Mouse (Mus musculus) layer of hippocampus, postnatal 36 days (tissue): ENCODE measurements around the gene Tas1r1. TPM values are rescaled to one million over a fixed set of nuclear protein-coding genes. Genes with fewer than 3 reads are reported as not detected.
"Not testable (repeated sequence)": the region's sequence is repeated elsewhere in the genome, so short reads cannot be mapped to it uniquely, and the experiment has no call there.

Experiments used
- DNase-seq, 2 experiments: peaks; one replicate each; pipeline ENCODE4 v3.0.0; 2022
- total RNA-seq, 2 experiments: library from RNA; stranded (reverse); gene quantifications; 2 replicates each; pipeline ENCODE4 v1.2.3; 2021

Tas1r1 gene
- total RNA-seq, 2 experiments from 2014 or later, result 0.33 to 0.62 TPM

DNA sequence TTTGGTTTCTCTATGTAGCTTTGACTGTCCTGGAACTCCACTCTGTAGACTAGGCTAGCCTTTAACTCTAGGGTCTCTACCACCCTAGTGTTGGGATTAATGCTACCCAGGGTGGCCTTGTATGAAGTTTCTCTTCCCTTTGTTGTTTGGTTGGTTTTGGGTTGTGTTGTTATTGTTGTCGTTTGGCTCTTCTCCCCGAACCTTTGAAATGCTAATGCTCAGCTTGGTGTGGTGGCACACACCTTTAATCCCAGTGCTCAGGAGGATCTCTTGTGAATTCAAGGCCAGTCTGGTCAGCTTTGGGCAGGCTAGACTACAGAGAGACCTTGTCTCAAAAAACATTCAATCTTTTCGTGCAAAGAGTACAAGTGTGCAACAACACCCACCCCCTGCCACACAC, 4.8 kb upstream of the Tas1r1 start:
- DNase-seq, result no peak

DNA sequence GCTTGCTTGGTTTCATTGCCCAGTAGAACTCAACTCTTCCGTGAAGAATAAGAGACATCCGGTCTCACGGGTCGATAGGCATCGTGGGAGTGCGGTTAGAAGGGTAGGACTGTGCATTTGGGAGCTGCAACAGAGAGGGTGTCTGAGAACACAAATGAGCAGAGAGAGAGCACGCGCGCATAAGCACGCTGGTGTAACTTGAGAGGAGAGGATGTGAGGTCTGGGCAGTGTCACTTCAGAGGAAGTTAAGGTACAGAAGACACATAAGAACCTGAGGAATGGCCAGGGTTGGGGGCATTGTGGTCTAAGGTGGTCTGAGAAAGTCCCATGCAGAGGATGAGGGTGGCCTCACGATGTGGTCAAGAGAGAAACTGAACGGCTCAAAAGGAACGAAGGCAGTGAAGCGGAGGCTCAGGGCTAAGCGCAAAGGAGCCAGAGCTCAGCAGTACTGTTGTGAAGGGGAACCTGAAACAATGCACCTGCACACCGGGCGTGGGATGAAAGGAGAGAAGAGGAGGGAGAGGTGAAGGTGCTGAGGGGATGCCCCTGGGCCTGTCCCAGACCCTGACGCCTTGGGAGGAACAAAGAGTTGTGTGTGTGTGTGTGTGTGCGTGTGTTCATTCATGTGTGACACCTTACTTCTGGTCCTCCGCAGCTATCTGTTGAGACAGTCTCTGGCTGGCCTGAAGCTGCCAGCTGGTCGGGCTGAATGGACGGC, 3.7 kb upstream of the Tas1r1 start:
- DNase-seq, result no peak

DNA sequence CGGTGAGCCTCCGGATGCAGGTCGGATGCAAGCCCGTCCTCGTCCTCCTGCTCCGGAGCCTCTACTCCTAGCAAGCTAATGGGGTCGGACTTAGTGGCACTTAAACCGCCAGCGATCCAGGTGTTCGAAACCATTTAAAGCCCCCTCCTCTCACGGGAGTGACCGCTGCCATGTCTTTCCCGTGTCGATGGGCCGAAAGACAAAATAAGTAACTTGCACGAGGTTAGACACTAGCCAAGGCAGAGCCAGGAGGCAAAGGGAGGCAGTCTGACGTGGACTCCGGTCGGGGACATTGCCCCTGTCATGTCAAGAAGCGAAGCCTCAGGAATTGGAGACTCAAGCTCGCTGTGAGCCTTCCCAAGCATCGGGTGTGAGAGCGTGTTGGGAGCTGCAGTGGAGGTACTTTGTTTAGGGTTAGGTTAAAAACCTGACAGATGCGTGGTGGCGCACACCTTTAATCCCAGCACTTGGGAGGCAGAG, 1.5 kb upstream of the Tas1r1 start:
- DNase-seq, result no peak

DNA sequence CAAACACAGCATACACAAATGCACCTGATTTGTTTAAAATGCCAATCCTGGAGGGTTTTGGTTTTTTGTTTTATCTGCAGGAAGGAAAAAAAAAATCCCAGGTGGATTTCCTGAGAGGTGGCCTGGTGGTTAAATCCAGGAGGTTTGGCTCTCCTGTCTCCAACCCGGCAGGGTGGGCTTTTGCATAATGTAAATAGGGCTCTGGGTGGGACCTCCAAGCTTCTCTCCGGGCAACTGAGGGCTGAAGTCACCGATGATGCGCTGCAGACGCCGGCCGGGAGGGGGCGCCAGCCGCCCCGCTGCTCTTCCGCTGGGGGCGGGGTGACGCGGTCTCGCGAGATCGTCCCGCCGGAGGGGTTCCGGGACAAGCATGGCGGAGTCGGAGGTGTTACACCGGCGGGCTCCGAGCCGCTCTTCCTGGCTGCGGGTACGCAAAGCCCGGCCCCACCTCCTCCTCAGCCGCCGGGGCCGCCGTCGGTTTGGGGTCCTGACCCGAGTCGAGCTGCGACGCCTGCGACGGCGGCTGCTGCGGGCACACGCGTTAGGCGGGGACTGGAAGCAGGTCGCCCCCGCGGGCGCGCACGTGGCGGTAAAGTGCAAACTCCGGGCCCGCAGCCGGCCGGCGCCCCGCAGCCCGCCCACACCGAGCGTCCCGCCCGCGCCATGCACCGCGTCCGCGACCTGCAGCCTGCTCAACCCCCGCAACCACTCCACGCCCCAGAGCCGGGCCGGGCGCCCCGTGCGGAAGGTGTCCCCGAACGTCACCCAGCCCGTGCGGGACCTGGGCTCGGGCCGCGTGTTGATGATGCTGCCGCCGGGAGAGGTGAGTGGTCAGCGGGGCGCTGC, 840 bp upstream of the Tas1r1 start, which contains the start of gene Nol9:
TSS of gene Nol9 (plus strand) at position 337 of the 846 bp plus-strand sequence.
- DNase-seq, result peak; percentile 92 to 93

DNA sequence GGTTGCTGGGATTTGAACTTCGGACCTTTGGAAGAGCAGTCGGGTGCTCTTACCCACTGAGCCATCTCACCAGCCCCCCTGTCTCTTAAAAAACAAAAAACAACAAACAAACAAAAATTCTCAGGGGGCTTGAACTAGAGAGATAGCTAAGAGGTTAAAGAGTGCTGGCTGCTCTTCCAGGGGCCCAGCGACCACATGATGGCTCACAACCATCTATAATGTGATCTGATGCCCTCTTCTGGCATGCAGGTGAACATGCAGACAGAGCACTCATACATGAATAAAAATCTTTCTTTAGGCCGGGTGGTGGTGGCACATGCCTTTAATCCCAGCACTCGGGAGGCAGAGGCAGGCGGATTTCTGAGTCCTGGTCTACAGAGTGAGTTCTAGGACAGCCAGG, 1.9 kb downstream of the Tas1r1 start:
- DNase-seq, result not testable (repeated sequence)

DNA sequence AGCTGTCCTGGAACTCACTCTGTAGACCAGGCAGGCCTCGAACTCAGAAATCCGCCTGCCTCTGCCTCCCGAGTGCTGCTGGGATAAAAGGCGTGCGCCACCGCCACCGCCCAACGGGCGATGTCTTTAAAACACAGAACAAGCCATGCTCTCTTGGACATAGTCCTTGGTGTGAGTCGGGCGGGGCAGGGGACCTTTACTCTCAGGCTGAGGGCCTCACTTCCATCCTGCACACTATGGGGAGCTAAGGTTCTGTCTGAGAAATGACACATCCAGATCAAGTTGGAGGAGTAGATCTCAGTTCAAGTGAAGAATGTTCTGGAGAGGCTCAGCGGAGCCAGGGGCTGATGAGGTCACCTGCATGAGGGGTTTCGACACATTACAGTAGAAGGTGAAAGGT, 5.4 kb downstream of the Tas1r1 start:
- DNase-seq, result no peak

DNA sequence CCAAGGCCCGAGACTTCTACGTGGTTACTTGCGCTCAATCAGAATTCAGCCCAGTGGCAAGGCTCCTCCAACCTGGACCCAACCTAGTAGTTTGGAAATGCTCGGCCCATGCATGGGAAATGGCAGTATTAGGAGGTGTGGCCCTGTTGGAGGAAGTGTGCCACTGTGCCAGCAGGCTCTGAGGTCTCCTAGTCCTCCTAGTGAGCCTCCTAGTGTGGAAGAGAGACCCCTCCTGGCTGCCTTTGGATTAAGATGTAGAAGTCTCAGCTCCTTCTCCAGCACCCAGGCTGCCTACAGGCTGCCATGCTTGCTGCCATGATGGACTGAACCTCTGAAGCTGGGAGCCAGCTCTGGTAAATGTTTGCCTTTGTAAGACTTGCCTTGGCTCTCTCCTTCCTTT, 8.4 kb downstream of the Tas1r1 start:
- DNase-seq, result no peak

DNA sequence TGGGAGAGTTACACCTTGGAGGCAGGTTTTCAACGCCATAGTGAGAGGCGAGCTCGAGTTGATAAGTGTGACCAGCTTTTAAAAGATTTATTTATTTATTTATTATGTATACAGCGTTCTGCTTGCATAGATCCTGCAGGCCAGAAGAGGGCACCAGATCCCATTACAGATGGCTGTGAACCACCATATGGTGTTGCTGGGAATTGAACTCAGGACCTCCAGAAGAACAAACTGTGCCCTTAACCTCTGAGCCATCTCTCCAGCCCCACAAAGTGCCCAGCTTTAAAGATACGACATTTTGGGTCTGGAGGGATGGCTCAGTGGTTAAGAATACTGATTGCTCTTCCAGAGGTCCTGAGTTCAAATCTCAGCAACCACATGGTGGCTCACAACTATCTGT, 9.3 kb downstream of the Tas1r1 start:
- no peak for DNase-seq

DNA sequence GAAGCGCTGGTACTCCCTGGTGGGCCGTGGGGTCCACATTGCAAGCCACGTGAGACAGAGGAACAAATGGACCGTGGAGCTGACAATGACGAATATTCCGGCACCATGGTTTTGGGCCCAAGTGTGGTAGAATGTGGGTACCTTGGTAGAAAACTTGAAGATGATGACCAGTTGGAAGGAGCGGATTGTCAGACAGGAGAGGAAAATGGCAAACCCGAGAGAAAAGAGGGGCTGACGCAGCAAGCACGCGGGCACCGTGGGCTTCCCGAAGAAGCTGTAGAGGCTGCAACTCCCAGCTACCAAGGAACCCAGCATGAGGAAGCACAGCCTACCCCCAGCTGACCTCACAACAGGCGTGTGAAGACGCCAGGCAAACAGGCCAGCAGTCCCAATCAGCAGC, 9.9 kb downstream of the Tas1r1 start:
- DNase-seq, result no peak

DNA sequence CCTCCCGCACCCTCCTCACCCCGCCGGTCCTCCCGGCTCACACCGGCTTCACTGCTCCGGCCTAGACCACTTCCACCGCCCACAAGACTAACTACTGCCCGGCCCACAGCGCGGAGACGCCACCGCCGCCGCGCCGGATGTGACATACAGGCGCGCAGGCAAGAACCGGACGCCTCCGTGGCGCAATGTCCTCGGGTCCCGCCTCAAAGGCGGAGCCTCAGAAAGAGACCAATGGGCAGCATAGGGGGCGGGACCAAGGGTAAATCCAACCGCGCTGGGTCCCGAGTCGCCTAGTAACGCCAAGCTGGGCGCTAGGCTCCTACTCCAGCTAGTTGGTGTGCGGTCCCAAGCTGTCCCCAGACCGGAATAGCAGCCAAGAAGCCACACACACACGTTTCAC, 10.8 kb downstream of the Tas1r1 start, which contains the start of gene Zbtb48:
TSS of gene Zbtb48 (minus strand) at position 148 of the 400 bp plus-strand sequence.
- DNase-seq, result peak; percentile 95 to 96

DNA sequence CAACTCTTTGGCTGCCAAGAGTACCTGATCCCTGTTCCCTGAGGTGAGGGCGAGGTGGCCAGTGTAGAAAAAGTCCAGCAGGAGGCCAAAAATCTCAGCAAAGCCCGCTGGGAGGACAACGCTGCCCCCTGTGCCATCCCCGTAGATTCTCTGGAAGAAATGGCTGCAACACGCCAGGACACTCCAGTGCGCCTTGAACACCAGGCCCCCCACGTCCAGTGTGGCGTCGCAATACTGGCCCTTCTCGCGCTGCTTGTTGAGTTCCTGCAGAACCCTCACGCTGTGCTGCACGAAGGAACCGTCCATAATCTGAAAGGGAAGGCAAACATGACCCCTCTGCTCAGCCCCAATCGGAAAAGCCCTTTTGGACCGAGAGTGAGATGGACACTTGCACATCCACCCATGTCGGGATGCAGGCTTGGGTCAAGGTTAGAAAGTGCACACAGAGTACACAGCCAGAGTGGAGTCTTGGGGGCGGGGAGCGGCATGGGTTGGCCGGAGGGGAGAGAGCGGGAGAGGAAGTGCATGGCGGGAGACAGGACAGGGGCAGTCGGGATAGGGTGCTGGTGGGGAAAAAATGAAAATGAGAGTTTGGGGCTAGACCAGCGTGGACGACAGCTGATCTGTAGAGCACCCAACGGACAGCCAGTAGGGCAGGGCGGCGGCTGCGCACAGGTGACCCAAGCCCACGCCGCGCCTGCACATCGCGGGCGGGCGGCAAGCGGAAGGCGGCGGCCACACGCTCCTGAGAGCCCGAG, 11.4 kb downstream of the Tas1r1 start:
- DNase-seq, result no peak

DNA sequence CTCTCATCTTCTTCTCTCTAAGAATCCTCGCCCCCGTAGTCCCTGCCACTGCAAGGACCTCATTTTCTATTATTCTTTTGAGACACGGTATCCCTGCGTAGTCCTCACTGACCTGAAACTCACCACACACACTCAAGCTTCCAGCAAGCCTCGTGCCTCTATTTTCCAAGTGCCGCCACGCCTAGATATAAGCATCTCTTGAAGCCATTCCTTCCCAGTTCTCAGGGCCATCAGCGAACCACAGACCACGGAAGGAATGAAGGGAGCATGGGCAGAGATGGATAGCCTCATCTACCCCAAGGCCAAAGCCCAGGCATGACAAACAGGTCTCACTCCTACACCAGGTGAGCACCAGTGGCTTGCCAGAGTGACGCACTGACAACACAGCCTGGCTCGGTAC, 13.8 kb downstream of the Tas1r1 start:
- DNase-seq, result no peak

DNA sequence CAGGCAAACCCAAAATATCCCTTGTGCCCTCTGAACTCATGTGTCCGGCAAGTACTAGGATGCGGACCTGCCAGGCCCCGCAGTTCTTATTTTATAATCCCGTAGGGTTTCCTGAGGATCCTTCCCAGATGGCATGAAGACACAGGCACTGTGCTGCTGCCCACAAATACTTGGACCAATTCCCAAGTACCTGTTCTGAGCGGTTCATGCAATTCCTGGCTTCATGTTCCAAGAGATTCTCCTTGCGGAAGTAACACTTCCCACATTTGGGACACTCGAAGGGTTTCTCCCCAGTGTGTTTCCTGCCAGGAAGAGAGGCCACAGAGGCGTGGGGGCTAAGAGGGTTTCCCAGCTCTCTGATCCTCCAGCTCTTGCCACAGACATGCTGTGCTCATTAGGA, 15.9 kb downstream of the Tas1r1 start:
- no peak for DNase-seq

DNA sequence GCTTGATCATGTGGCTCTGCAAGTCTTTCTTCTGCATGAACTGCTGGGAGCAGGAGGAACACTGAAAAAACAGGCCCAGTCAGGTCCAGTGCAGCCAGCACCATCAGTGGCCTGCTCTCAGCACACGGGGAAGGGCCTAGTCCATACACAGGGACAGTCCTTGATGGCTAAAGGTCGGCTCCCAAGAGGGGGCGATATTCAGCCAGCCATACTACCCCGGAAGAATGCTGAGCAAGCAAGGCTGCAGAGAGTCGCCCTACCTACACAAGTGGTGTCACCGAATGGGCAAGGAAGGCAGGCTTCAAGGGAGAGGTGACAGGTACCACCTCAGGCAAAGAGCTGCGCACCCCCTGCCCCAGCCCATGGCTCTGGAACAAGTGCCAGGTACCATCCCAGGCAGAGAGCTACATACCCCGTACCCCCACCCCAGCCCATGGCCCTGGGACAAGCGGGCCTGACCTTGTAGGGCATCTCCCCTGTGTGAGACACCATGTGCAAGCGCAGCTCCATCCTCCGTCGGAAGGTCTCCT, 16.7 kb downstream of the Tas1r1 start:
- no peak for DNase-seq

DNA sequence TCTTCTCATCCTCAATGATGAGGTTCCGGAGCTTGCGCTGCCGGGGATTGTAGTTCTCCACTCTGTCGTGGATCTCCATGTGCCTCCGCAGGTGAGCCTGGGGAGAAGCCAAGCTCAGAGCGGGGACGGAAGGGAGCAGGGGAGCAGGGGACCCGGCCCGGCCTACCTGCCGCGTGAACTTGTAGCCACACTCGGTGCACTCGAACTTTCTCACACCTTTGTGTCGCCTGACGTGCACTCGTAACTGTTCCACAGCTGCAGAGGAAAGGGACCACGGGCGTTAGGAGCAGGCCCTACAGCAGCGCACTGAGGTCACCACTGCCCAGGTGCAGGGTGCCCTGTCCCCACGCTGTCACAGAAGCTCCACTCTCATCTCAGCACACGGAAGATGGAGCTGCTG, 18.3 kb downstream of the Tas1r1 start:
- DNase-seq, result no peak

DNA sequence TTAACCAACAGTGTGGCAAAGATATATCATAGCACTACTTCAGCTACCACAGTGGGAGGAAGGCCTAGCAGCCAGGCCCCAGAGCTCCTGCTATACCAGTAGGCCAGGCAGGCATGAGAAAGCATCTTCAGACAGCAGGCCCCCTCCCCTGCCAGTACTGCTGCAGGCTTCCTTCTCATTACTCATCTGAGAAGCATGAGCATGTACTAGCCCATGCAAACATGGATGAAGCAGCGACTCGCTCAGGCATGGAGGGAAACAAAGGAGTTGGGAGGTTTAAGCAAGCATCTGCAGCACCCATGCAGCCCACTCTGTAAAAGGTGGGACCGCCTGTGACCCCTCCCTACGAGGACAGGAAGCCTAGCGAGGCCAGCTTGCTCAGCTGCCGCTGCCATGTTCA, 19.3 kb downstream of the Tas1r1 start:
- no peak for DNase-seq

DNA sequence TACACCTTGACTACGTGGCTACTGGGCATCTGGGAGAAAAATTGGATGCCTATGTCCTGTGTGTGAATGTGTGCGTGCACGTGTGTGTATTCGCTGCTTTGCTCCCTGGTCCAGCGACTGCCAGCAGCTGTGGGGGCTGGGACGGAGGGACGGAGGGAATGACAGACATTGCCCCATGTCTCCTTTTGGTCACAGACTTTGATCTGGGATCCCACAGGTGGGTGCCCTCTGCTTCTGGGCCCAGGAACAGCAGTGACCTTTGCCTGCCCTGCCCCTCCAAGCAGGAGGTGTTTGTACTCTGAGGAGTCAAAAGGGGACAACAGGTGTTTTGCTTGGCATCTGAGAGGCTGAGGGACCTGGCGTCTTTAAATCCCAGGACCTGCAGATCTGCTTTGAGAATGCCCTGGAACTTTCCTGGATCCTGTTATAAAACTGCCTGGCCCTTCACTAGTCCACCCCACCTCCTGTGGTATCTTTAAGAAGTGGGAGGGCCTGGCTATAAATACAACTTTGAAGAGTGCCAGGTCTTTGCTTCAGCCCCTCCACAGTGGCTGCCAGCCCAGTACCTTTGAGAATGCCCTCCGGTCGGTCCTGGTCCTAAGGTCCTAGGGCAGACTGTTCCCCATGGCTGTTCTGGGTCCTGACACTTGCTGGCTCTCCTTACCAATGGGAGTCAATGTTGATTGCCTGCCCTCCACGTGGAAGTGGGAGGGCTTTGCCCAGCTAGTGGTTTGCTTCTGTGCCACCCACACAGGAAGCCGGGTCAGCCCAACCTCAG, 25.1 kb downstream of the Tas1r1 start:
- DNase-seq, result no peak

DNA sequence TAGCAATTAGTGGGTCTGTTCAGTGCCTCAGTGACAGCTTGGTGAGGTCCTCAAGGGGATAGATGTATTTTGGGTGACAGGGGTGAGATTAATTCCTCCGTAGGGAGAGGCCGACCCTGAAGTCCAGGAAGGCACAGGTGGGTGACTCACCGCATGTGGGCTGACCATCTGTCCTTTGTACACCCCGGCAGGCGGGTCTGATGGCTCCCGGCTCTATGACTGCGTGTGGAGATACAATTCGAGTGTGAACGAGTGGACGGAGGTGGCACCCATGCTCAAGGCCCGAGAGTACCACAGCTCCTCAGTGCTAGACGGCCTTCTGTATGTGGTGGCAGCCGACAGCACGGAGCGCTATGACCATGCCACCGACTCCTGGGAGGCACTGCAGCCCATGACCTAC, 26.3 kb downstream of the Tas1r1 start:
- DNase-seq, result no peak

DNA sequence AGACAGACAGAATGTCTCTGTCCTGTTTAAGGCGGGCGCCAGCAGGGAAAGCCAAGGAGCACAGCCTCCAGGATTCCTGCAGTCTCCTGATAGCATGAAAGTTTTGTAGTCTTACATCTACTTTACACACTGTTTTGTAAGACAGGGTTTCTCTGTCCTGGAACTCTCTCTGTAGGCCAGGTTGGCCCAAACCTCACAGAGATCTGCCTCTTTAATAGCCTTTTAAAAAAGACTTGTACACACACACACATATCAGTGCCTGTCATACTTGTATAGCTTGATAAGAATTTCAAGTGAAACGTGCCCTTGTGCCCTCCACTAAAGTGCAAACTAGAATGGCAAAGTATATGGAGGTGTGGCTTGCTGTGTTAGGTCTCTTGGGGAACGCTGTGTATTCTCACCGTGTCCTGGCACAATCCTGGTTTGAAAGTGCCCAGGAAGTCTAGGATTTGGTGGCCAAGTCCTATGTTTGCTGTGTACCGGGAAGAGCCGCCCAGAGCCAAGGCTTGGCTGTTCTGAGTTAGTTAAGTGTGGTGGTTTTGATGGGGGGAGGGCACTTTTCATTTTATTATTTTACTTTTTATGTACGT, 27.1 kb downstream of the Tas1r1 start:
- no peak for DNase-seq

DNA sequence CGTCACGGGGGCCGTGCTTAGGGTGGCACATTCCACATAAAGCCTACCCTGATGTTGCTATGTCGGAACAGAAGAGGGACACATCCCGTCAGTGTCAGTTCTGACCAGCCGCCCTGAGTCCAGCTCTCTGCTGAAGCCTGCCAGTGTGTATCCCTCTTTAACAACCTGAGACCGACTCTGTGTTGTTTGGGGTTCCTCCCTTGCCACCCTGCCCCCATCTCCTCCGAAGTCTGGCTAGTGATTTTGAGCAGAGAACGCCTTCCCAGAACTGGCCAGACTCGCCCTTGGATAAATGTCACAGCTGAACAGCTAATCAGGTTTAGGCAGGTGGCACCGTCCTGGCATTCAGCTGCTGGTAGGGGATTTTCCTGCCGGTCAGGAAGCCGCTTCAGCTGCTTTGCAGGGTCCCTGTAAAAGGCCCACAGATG, 27.6 kb downstream of the Tas1r1 start:
- no peak for DNase-seq

DNA sequence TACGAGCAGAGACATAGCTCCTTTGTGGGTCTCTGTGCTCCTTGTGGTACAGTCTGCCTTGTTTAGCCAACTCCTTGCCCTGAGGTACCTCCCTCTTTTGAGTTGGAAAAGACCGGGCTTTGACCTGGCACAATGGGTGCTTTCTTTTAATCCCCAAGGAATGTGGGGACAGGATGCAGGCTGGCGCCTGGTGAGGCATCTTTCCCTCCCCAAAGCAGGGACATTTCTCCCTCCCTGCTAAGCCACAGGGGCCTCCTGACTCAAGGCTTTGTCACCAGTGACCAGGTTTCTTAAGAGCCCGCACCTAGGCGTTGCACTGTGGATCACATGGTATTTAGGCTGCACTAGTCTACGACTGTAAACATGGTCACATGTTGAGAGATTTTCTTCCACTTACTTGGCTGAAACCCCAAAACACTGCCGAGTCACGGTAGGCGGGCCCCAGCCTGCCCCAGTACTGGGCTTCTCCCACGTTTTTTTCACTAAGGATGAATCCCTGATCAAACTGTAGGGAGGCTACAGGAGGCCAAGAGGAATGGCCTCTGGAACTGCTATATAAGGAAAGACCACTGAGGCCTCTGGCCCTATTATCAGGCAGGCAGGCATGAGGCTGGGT, 28.2 kb downstream of the Tas1r1 start:
- no peak for DNase-seq
